Mouse (Mus musculus): Measurements from ENCODE around the gene Rfx2.

DNA sequence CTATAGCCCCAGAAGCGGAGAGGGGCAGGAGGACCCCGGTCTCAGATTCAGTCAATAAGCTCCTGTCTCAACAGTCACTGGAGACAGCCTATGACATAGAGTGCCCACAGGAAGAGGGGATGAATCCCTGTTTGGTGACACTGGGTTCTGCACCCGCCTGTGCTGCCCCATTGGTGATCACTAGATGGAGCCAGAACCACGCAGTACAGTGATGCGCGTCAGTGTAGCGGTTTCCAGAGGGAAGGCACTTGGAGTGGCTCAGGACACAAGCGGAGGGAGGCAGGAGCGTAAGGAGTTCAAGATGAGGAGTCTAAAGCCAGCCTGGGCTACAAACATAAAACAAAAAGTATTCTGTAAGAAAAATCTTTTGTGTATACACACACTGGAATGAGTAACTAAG, 22.3 kb downstream of the Rfx2 start:
- peak; percentile 57; the same call in 1 of the 2 replicates for TF ChIP-seq CTCF (IDR thresholded peaks at IDR 0.05; ENCODE audit: low read depth, low read length)
- no peak for TF ChIP-seq POLR2AphosphoS5 (IDR thresholded peaks at IDR 0.05; ENCODE audit: insufficient replicate concordance, low read depth, low read length)
- no peak for TF ChIP-seq TAL1 (conservative IDR thresholded peaks at IDR 0.05; ENCODE audit: low read depth, low read length)
- TF ChIP-seq GATA1 (IDR thresholded peaks at IDR 0.05; ENCODE audit: borderline replicate concordance, low read length) = no peak
- no peak for TF ChIP-seq GATA2 (IDR thresholded peaks at IDR 0.05; ENCODE audit: borderline replicate concordance, low read depth, low read length)
